Mouse (Mus musculus) heart, postnatal 0 days (tissue): ENCODE data around the gene Pitpnm1.

Source experiments
- CTCF ChIP-seq: IDR thresholded peaks from 2 replicates; pipeline ENCODE4 v1.5.1; 2016; ENCODE audit warnings: antibody characterized with exemption, control low read depth, low read depth
- EP300 ChIP-seq: IDR thresholded peaks from 2 replicates; pipeline ENCODE4 v1.6.1; 2016; ENCODE audit warnings: antibody characterized with exemption, low read depth

DNA sequence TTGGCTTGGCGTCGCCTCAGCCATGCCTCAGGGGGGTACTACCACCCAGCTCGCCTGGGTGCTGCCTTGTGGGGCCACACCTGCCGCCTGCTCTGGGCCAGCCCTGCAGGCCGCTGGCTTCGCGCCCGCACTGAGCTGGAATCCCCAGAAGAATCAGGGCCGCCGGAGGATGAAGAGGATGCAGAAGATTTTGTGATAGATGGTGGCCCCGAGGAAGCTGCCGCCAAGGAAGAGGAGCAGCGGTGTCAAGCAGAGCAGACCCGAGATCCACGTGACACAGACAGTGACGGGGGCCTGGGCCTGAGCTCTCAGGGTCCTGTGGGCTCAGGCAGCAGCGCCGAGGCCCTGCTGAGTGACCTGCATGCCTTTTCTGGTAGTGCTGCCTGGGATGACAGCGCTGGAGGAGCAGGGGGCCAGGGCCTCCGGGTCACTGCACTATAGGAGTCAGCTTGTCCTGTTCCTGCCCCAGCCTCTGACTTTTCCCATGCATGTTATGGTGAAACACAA lies 56.3 kb downstream of the Pitpnm1 start:
- TF ChIP-seq CTCF (no peak), EP300 (no peak)
